Mouse (Mus musculus) mammary gland, adult 2 months (tissue): ENCODE measurements around the gene Hist1h2bk. TPM values are rescaled to one million over a fixed set of nuclear protein-coding genes. Genes with fewer than 3 reads are reported as not detected.

Experiments used
- polyA plus RNA-seq: library from polyadenylated mRNA; depleted of rRNA; stranded (reverse); fragments of >200 nt; gene quantifications from 2 replicates; pipeline ENCODE4 v1.2.3, GENCODE M21; 2012; ENCODE audit warnings: low replicate concordance; rRNA removed

Gene Hist1h2bk
- 2.4 and 13.0 TPM in 2 replicates for polyA plus RNA-seq

DNA sequence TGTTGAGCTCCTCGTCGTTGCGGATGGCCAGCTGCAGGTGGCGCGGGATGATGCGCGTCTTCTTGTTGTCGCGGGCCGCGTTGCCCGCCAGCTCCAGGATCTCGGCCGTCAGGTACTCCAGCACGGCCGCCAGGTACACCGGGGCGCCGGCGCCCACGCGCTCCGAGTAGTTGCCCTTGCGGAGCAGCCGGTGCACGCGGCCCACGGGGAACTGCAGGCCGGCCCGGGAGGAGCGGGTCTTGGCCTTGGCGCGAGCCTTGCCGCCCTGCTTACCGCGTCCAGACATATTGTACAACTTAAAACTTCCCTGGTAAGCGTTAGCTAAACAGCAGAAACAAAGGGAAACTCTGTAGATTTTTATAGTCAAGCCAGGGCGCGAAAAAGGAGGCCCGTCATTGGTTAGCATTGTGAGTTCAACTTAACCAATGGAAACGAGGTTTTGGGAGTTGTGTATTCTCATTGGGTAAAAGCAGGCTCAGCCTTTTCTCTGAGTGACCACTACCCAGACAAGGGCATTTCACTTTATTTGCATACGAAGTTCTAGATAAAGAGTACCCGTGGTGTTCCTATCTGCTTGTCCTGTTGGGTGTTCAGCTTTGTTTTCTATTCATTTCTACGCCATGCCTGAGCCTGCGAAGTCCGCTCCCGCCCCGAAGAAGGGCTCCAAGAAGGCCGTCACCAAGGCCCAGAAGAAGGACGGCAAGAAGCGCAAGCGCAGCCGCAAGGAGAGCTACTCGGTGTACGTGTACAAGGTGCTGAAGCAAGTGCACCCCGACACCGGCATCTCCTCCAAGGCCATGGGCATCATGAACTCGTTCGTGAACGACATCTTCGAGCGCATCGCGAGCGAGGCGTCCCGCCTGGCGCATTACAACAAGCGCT is at the start of gene Hist1h2bk, which contains the start of gene Hist1h2ah:
TSS of gene Hist1h2bk (plus strand) at position 604 of the 882 bp plus-strand sequence.
TSS of gene Hist1h2ah (minus strand) at position 302 of the 882 bp plus-strand sequence.

DNA sequence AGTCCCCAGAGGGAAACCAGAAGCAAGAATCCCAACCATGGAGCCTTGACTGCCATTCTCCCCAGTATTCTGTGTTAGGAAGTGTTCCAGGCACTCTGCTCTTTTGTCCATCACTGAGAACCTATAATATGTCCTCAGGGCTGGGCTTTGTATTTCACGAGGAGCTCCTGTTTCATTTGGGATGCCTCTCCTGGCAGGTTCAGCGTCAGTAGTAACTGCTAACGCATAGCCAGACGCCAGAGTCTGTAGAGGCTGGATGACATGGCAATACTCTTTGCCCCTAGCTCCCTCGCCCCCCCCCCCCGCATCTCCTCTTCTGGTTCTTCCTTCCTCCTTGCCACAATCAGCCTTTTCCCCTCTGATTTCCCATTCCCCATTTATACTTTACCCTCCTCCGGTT is 26.0 kb upstream of the Hist1h2bk start, which contains the start of gene Prss16:
TSS of gene Prss16 (minus strand) at position 101 of the 400 bp plus-strand sequence.

DNA sequence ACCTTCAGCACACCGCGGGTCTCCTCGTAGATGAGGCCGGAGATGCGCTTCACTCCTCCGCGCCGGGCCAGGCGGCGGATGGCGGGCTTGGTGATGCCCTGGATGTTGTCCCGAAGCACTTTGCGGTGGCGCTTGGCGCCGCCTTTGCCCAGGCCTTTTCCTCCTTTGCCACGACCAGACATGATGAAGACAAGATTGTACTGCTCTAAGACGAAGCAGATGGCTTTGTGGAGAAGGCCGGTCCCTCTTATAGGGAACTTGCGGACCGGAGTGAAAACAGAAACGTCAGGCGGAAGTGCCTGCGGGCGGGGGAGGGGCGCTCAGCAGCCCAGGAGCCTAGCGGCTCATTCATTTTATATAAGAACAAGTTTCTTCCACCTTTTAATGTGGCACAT is 5.5 kb downstream of the Hist1h2bk start, which contains the start of gene Hist1h4i:
TSS of gene Hist1h4i (minus strand) at position 221 of the 395 bp plus-strand sequence.

DNA sequence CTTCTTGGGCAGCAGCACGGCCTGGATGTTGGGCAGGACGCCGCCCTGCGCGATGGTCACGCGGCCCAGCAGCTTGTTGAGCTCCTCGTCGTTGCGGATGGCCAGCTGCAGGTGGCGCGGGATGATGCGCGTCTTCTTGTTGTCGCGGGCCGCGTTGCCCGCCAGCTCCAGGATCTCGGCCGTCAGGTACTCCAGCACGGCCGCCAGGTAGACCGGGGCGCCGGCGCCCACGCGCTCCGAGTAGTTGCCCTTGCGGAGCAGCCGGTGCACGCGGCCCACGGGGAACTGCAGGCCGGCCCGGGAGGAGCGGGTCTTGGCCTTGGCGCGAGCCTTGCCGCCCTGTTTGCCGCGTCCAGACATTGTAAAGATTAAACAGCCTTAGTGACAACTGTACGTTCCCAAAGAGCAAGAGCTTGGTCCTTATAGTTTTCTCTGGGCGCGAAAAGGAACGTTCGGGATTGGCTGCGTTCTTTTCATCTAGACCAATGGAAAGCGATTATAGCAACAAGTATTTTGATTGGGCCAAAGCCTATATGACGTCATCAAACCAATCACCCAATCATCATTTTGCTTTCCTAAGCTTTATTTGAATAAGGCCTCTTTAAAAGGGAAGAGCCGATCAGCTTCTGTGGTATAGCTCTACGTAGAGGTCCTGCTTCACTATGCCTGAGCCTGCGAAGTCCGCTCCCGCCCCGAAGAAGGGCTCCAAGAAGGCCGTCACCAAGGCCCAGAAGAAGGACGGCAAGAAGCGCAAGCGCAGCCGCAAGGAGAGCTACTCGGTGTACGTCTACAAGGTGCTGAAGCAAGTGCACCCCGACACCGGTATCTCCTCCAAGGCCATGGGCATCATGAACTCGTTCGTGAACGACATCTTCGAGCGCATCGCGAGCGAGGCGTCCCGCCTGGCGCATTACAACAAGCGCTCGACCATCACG is 7.2 kb downstream of the Hist1h2bk start, which contains the start of the genes Hist1h2ag and Hist1h2bj:
TSS of gene Hist1h2ag (minus strand) at position 377 of the 935 bp plus-strand sequence.
TSS of gene Hist1h2bj (plus strand) at position 647 of the 935 bp plus-strand sequence.

DNA sequence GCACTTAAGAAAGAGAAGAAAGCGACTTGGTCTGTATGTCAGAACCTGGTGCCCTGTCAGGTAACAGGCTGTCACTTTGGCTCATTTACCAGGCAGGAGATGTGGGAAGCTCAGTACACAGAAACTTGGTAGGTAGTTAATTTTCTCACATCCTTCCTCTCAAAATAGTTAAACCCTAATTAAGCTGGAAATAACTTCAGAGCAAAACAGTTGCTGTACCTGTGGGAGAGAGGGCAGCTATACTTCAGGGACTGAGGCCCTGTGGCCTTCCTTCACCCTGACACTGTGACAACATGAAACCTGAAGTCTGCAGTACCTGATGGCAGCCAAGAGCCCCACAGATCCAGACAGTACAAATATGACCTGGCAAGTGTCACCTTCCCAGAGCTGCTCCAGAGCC is 48.5 kb downstream of the Hist1h2bk start, which contains the start of gene Vmn1r188:
TSS of gene Vmn1r188 (plus strand) at position 301 of the 400 bp plus-strand sequence.

Other genes starting within 250 kb of the Hist1h2bk start
- 1.3 and 17.7 TPM in 2 replicates for gene Hist1h2an, start 248.7 kb upstream of the Hist1h2bk start, polyA plus RNA-seq
- 1.1 and 1.5 TPM in 2 replicates for gene Hist1h2bp, start 248.4 kb upstream of the Hist1h2bk start, polyA plus RNA-seq
- gene Hist1h2bq, start 225.7 kb upstream of the Hist1h2bk start, polyA plus RNA-seq: 22.4 and 30.9 TPM in 2 replicates
- gene Hist1h2ao, start 225.4 kb upstream of the Hist1h2bk start, polyA plus RNA-seq: not detected in 2 replicates
- not detected in 2 replicates for gene Hist1h4m, start 224.1 kb upstream of the Hist1h2bk start, polyA plus RNA-seq
- gene Hist1h4n, start 203.7 kb upstream of the Hist1h2bk start, polyA plus RNA-seq: 4.9 and 22.8 TPM in 2 replicates
- 38.2 and 359 TPM in 2 replicates for gene Hist1h2ap, start 202.4 kb upstream of the Hist1h2bk start, polyA plus RNA-seq
- 19.9 and 27.5 TPM in 2 replicates for gene Hist1h2br, start 202.1 kb upstream of the Hist1h2bk start, polyA plus RNA-seq
- 0.29 and 0.80 TPM in 2 replicates for gene Zfp184, start 90.8 kb upstream of the Hist1h2bk start, polyA plus RNA-seq
- gene Pom121l2, start 54.7 kb upstream of the Hist1h2bk start, polyA plus RNA-seq: not detected in 2 replicates
- gene Prss16, start 26.1 kb upstream of the Hist1h2bk start, polyA plus RNA-seq: 1.7 and 2.8 TPM in 2 replicates
- 2.1 and 26.7 TPM in 2 replicates for gene Hist1h2ah, start 302 bp upstream of the Hist1h2bk start, polyA plus RNA-seq
- gene Hist1h4i, start 5.5 kb downstream of the Hist1h2bk start, polyA plus RNA-seq: 8.5 and 8.7 TPM in 2 replicates
- gene Hist1h2ag, start 7.1 kb downstream of the Hist1h2bk start, polyA plus RNA-seq: 0.57 and 4.6 TPM in 2 replicates
- 2.8 and 6.5 TPM in 2 replicates for gene Hist1h2bj, start 7.3 kb downstream of the Hist1h2bk start, polyA plus RNA-seq
- gene Vmn1r188, start 48.6 kb downstream of the Hist1h2bk start, polyA plus RNA-seq: not detected in 2 replicates
- gene Vmn1r189, start 70.0 kb downstream of the Hist1h2bk start, polyA plus RNA-seq: not detected in 2 replicates
- gene Vmn1r191, start 148.1 kb downstream of the Hist1h2bk start, polyA plus RNA-seq: not detected in 2 replicates
- not detected in 2 replicates for gene Vmn1r192, start 155.3 kb downstream of the Hist1h2bk start, polyA plus RNA-seq
- not detected in 2 replicates for gene Vmn1r193, start 187.3 kb downstream of the Hist1h2bk start, polyA plus RNA-seq
- gene Vmn1r194, start 208.3 kb downstream of the Hist1h2bk start, polyA plus RNA-seq: not detected in 2 replicates
- gene Vmn1r195, start 234.7 kb downstream of the Hist1h2bk start, polyA plus RNA-seq: not detected in 2 replicates